Mouse (Mus musculus): ENCODE data around the gene Fnbp1. TPM values are rescaled to one million over a fixed set of nuclear protein-coding genes. Genes with fewer than 3 reads are reported as not detected.

The Fnbp1 gene
- polyA plus RNA-seq, 1 experiment from 2014 or later: 59.9 TPM

DNA sequence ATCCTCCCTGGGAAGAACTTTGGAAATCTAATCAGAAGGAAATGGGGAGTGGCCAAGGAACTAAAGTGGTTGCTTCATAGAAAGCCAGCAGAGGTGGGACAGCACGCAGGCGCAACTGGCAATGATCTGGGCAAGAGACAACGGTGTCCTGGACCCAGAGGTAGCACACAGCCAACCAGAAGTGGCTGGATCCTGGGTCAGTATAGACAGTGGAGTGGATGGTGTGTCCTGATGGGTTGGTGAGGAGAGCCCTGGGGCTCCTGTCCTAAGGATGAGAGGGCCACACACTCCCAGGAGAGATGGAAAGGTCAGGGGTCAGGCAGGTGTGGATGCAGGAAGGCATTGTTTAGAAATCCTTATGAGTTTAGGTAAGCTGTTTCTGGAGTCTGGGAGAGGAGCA lies 40.5 kb downstream of the Fnbp1 start:
- no peak for DNase-seq (ENCODE audit: low spot score)

DNA sequence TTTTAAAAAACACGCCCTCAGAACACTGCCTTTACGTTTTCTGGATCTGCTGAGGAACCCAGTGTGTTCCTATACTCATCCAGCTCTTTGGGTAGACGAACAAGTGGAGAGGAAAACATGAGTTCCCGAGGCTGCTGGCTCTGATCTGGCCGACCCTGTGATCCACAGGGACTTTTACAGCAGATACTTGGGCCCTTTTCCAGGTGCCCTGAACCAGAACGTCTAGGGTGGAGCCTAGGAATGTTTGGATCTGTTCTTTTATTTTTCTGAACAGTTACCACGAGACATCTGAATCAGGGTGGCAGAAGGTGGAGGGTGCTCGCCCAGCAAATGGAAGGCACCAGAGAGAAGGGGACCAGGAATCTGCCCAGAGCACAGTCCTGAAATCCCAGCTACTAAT lies 42.7 kb downstream of the Fnbp1 start:
- DNase-seq (ENCODE audit: low spot score): no peak

DNA sequence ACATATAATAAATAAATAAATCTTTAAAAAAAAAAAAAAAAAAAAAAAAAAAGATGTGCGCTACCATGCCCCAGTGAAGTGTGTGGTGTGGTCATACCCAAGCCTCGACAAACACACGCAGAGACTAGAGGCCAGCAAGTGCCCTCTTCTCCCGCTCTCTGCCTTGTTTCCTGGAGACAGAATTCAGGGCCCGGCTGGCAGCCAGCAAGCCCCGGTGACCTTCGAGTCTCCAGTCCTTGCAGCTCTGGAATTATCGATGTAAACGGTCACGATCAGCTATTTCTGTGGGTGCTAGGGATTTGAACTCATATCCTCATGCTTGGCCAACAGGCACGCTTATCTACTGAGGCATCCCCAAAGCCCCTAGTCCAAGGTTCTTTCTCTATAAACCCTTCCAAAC lies 43.2 kb downstream of the Fnbp1 start:
- no peak for DNase-seq (ENCODE audit: low spot score)

DNA sequence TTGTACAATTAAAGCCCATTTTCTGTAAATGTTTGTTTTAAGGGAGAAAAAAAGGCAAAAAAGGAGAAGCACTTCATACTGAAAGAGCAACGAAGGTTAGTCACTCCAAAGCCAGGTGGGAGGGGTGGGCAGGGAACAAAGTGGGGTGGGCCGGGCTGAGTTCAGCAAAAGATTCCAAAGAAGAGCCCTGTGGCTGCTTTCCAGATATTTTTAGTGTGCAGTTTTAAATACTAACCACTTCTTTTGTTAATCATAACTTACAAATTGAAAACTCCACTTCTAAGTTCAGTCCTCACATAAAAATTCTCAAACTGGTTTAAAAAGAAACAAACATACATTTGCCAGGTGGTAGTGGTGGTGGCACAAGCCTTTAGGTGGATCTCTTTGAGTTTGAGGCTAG lies 44.5 kb downstream of the Fnbp1 start:
- DNase-seq (ENCODE audit: low spot score): no peak

DNA sequence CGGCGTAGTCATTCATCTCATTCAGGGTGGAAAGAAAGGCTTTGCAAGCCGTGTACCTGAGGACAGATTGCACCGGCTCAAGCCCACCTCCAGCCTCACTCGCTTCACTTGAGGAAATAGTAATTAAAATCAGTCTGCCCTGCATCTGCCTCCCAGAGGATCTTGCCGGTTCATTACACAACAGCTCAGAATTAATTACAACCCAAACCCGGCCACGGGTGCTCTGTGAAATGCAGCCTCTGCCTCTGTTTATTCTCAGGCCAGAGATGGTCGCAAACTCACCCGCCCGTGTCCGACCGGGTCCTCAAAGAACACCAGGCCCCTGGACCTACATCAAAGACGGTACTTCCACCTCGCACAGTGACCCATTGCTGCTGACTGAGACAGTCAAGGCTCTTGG lies 45.7 kb downstream of the Fnbp1 start:
- DNase-seq (ENCODE audit: low spot score): no peak

DNA sequence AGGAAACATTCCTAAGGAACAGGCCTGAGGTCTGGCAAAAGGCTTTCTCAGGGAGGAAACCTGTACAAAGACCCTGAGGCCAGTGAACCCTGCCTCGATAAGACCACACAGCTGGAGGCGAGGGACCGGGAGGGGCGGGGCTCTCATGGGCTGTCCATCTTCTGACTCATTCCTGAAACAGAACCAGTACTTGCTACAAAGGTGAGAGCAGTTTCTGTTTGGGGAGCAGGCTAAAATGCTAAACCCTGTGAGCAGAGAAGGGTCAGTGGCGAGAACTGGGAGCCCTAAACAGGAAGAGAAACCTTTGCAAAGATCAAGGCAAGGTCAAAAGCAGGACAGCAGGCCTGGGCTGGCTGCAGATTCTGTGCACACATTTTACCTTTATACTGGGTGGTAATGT lies 47.2 kb downstream of the Fnbp1 start:
- DNase-seq (ENCODE audit: low spot score): no peak

DNA sequence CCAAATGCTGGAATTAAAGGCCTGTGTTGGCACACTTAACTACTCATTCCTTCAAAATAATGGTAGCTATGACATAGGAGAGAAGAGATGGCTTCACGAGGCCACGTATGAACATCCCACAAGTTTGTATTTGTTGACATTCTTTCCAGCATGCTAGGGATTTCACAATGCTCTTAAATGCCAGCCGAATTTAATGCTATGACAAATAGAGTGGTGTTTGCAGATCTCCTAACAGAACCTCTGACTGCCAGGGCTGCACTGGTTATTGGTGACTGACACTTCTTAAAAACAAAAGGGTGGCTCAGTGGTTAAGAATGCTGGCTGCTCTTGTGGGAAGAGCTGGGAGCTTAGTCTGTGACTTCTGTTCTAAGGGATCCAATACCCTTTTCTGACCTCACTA lies 48.9 kb downstream of the Fnbp1 start:
- no peak for DNase-seq (ENCODE audit: low spot score)

DNA sequence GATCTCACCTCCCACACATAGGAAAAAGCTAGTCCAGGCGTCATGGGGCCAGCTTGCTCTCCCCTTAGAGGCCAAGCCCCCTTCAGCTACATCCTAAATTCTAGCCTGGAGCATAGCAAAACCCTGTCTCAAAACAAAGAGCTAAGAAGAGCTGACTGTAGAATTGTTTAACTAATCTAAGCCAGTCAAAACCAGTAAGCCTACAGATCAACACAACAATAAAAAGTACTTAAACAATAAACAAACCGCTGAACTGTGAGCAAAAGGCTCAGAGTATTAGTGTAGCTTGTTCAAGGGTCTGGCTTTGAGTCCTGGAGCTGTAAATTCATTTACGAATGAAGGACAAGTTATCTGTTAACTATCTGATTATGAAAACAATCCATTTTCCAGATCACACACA lies 50.6 kb downstream of the Fnbp1 start:
- no peak for DNase-seq (ENCODE audit: low spot score)

DNA sequence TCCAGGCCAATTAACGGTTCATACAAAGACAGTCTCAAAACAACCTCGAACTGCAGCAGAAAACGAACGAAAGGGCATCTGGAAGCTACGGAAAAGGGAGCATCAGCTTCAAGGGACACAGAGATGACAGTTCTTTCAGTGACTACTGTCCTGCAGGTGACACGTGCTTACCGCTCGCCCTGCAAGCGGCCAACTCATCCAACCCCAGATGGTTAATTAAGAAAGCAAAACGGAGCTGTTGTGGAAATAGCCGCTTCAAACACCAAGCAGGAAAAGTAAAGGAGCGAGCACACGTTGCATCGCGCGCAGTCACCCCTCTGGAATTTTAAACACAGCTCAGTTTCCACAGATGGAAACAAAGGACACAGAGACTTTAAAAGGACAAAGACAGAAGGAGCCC lies 52.2 kb downstream of the Fnbp1 start:
- DNase-seq (ENCODE audit: low spot score): no peak

DNA sequence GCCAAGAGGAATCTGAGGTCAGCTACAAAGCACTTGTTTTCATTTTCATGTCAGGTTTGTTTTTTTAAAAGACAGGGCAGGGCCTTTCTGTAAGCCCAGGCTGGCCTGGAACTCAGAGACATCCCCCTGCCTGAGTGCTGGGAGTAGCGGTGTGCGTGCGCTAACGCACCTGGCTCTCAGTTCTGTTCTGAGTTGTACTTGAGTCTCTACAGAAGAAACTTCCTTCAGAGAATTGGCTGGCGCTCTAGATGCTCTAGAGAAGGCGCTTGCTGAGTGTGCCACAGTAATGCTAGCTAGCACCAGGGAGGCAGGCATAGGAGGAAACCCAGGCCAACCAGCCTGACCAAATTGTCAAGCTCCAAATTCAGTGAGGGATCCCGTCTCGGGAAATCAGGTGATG lies 52.9 kb downstream of the Fnbp1 start:
- peak; percentile 51 for DNase-seq (ENCODE audit: low spot score)

DNA sequence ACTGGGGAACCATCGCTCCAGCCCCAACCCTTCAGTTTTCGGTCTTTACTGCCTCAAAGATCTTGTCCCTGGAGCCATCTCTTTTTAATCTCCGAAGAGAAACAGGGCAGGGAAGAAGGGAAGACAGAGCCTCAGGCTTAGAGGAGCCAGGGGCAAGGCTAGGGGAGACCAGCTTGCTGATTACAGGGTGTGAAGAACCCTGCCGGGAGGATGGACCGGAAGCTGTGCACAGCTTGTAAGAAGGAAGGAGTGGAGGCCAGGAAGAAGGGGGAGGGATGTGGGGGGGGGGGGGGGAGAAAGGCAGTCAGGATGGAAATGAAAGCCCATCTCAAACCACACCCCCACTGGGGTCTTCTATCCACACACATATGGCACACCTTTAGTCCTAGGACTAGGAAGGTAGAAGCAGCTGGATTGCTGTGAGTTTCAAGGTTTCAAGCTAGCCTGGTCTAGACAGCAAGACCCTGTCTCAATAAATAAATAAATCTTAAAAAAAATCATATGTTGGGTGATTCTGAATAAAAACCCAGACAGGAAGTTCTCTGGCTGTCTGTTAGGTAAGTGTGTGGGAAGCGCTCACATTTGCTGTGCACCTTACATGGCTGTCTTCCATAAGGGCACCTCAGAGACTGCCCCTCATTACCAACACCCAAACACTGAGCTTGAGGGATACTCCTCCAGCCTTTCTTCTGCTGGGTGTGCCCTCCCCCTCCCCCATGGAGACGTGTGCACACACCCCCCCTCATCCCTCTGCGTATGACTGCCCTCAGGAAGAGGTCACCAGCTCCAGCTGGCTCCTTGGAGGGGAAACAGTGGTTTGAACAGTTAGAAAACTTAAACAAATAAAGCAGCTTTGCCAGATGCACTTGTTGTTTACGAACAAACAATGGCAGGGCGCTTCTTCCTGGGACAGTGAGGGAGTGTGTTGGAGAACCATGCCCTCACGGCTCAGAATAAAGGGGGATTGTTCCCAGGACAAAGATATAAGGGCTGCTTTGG lies 53.8 kb downstream of the Fnbp1 start:
- DNase-seq (ENCODE audit: low spot score): peak; percentile 42

DNA sequence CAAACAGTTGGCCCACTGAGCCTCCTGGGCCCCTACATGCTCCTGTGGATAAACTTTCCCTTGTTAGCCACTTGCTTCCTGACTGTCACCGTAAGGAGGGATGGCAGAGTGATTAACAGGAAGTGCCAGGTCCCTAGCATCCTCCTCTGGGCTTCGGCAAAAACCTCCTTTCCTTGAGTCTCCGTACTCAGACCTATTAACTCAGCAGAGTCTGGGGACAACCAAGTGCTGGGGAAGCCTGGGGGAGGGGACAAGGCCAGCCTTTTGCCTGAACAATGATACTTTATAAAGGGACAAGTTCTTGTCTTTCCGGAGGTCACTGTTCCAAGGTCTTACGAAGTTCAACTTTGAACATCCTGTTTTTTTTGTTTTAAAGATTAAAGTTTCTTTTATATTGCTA lies 54.7 kb downstream of the Fnbp1 start:
- DNase-seq (ENCODE audit: low spot score): no peak

DNA sequence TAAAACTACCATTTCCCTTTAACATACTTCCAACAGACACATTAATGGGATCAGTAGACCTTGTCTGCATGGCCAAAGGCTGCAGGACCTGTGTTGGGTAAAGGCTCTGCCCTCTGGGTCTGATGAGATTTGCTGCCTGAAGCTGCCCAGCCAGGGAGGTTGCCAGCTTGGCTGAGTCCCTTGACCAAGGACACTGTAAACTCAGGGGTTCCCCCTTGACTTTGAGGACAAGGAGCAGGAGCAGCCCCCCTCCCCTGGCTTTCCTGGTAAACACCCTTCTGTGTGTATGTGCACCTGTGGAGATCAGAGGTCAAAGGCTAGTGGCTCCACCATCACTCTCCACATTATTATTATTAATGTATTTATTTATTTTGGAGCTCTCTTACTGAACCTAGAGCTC lies 55.3 kb downstream of the Fnbp1 start:
- DNase-seq (ENCODE audit: low spot score): no peak

DNA sequence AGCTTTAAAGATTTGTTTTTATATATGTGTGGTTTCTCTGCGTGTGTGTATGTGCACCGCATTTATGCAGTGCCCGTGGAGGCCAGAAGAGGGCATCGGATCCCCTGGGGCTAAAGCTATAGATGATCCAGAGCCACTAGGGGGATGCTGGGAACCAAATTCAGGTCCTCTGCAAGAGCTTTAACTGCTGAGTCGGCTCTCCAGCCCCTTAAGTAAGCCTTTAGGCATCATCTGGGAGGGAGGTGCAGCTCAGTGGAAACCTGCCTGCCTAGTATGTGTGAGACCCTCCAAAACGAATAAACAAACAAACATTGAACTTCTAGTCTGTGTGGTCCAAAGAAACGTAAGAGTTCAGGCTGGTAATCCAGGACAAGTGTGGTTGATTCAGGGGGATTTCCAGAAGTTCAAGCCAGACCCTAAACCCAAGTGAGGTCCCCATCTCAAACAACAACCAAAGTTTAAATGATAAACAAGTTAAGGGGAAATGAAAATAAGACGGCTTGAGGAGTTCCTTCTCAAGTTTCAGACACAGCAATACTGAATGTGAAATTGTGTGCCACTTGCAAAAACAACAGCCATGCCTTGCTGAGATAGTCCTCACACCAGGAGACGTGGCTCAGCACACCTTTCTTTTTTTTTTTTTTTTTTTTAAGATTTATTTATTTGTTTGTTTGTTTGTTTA lies 57.5 kb downstream of the Fnbp1 start:
- no peak for DNase-seq (ENCODE audit: low spot score)

DNA sequence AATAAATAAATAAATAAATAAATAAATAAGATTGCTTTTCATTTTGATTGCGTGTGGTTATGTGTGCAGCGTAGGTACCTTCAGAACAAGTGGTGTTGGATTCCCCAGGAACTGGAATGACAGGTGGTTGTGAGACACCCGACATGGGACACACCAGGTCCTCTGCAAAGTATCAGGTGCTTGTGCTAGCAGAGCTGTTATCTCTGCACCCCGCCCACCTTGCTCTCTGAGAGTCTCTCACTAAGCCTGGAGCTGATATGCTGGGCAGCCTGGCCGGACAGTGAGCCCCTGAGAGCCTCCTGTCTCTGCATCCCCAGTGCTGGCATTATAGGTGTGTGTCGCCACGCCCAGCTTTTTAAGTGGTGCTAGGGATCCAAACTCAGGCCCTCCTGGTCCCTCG lies 58.4 kb downstream of the Fnbp1 start:
- DNase-seq (ENCODE audit: low spot score): no peak

DNA sequence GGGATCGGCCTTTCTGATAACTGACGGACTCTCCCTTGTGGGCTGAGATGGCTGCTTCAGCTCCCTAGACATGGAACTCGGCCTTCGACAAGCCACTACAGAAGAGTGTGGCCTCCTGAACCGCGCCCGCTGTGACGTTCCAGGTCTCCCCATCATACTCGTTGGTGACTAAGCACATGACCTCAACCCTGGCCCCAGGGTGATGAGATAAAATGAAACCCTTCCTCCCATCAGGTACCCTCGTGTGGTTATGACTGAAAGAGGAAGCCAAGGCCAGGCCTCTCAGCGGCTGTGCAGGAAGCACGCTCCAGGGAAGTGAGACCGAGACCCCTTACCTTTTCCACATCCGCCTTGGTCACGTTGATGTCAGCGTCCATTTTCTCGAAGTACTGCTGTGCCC lies 59.2 kb downstream of the Fnbp1 start:
- peak; percentile 58 for DNase-seq (ENCODE audit: low spot score)

DNA sequence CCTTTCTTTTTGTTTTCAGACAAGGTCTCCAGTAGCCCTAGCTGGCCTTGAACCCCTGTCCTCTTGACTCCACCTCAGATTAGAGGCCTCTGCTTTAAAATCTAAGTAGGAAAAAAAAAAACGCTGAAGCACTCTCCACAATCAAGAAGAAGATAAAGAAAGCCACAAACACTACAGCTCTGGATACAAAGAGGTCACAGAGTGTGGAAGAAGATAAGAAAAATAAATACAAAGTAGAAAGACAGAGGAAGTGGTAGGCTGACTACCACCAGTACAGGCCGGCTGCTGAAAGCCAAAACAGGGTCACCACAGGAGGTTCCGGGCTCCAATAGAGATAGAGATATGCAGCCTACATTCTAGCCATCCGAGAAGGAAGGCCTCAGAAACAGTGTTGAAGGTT lies 60.5 kb downstream of the Fnbp1 start:
- DNase-seq (ENCODE audit: low spot score): peak; percentile 30

DNA sequence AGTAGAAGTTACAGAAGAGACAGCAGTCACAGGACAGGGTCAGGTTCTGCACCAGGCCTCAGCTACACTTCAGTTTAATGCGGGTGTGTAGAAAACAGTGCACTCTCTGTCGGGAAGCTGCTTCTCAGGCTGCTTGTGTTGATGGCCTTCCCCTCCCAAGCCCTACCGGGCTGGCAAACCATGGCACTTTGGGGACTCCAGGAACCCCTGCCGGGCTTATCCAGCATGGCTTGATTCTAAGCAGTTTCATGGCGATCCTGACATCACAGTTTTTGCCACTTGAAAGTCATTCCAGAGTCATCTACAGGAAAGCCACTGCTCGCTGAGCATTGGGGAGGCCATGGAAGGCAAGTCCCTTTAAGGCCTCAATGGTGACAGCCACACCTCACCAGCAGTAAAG lies 62.7 kb downstream of the Fnbp1 start:
- DNase-seq (ENCODE audit: low spot score): no peak

DNA sequence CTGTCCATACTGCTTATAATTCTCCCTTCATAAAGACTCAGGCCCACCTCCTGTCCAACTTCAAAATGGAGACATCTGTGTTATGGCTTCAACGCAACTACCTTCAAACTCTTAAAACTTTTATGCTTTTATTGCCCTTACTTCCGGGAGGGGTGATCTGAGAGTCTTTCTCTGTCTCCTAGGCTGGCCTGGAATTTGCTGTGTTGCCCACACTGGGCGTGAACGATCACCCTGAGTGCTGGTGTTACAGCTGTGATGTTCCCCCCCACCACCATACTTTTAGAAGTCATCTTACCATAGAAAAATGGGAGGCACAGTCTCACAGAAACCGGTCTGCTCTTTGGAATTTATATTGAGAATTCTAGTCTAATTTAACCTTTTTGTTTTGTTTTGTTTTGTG lies 64.2 kb downstream of the Fnbp1 start:
- no peak for DNase-seq (ENCODE audit: low spot score)

DNA sequence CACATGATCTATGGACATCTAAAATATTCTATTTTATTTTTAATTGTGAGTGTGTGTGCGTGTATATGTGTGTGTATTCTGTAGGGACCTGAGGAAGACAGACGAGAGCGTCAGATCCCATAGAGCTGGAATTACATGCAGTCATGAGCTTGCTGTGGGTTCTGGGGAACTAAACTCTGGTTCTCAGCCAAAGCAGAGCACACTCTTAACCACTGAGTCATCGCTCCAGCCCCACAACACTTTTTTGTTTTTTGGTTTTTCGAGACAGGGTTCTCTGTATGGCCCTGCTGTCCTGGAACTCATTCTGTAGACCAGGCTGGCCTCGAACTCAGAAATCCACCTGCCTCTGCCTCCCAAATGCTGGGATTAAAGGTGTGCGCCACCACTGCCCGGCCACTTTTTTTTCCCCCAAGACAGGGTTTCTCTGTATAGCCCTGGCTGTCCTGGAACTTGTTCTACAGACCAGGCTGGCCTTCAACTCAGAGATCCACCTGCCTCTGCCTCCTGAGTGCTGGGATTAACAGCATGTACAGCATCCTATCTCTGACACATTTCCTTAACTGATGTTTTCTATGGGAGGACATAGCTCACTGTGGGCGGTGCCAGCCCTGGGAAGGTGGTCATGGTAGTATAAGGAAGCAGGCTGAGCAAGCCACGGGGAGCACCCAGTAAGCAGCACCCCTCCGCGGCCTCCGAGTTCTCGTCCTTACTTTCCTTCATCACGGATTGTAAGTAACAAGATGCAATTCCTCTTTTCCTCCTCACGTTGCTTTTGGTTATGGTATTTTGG lies 65.3 kb downstream of the Fnbp1 start:
- DNase-seq (ENCODE audit: low spot score): no peak

DNA sequence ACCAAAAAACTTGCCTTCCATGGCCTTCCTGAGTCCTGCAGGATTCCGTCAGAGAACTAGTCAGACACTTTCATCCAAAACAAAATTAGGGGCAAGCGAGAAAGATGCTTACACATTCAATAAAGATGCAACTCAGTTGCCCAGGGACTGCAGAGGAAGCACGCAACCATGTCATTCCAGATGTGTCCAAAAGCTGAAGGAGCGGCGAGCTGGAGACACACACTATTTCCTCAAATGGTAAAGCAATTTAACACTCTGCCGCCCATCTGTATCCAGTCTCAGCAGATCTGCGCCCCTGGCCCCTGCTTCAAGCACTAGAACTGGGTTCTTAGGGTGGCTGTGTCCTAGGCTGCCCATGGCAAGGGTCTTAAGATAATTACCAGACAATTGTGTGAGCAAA lies 66.0 kb downstream of the Fnbp1 start:
- no peak for DNase-seq (ENCODE audit: low spot score)

DNA sequence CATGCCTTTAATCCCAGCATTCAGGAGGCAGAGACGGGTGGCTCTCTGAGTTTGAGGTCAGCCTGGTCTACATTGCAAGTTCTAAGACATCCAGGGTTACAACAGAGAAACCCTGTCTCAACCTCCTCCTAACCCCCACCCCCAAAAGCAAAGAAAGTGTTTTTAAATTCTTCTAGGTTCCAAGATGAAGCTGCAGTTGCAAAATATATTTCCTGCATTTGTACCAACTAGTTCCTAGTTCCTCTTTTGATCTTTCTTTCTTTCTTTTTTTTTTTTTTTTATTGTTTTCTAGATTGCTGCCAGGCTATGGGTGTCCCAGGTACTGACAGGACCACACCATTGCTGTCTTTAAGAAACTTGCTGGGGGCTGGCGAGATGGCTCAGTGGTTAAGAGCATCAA lies 66.6 kb downstream of the Fnbp1 start:
- DNase-seq (ENCODE audit: low spot score): no peak
